Mouse (Mus musculus) MEL (cell line): ENCODE measurements at regions not wholly inside any gene's neighbourhood (a gene's known extent, or its start where the extent isn't known, plus 50 kb on each side); places are given as distances from the start of the nearest gene placed in this dataset.

Experiments used
- DNase-seq: peaks from one replicate; pipeline ENCODE4 v3.0.0; 2011; ENCODE audit warnings: low read depth, low spot score
- H3K27ac ChIP-seq: 2 replicates; pipeline ENCODE4 v1.5.1; 2012; ENCODE audit warnings: low read depth, mild to moderate bottlenecking, control low read depth, low read length, moderate library complexity; ENCODE audit not compliant: control insufficient read depth
- H3K27me3 ChIP-seq, 2 experiments: fragments of 150-350 bp in 1 of 2; sonication (generic) in 1 of 2; 2 replicates each; pipeline ENCODE4 v1.6.1; 2012; ENCODE audit warnings: low read length in 2 of 2, mild to moderate bottlenecking in 2 of 2, improper control_type of control experiment in 1 of 2, moderate library complexity in 1 of 2; ENCODE audit not compliant: insufficient read depth in 2 of 2, control insufficient read depth in 1 of 2
- H3K36me3 ChIP-seq, 2 experiments: 2 replicates each; pipeline ENCODE4 v1.6.1; 2012 to 2014; ENCODE audit warnings: low read length in 2 of 2, improper control_type of control experiment in 1 of 2, inconsistent platforms in 1 of 2, mild to moderate bottlenecking in 1 of 2; ENCODE audit not compliant: insufficient read depth in 2 of 2, control insufficient read depth in 1 of 2
- H3K4me1 ChIP-seq, 2 experiments: fragments of 150-350 bp in 1 of 2; sonication (generic) in 1 of 2; 2 replicates each; pipeline ENCODE4 v1.6.1; 2012; ENCODE audit warnings: low read length in 2 of 2, improper control_type of control experiment in 1 of 2, mild to moderate bottlenecking in 1 of 2; ENCODE audit not compliant: insufficient read depth in 2 of 2, control insufficient read depth in 1 of 2
- H3K4me3 ChIP-seq, 2 experiments: fragments of 150-350 bp in 1 of 2; sonication (generic) in 1 of 2; 2 replicates each; pipeline ENCODE4 v1.5.1; 2012; ENCODE audit warnings: low read depth in 2 of 2, low read length in 2 of 2, mild to moderate bottlenecking in 2 of 2, moderate library complexity in 2 of 2, control low read depth in 1 of 2, improper control_type of control experiment in 1 of 2; ENCODE audit not compliant: control insufficient read depth in 1 of 2, insufficient read depth in 1 of 2
- H3K79me2 ChIP-seq: 2 replicates; pipeline ENCODE4 v1.6.1; 2012; ENCODE audit warnings: mild to moderate bottlenecking, low read length, moderate library complexity; ENCODE audit not compliant: control insufficient read depth, poor library complexity, insufficient read depth
- H3K9ac ChIP-seq: 2 replicates; pipeline ENCODE4 v1.6.1; 2012; ENCODE audit warnings: low read depth, mild to moderate bottlenecking, control low read depth, low read length, moderate library complexity; ENCODE audit not compliant: control insufficient read depth, poor library complexity, severe bottlenecking
- H3K9me3 ChIP-seq: fragments of 150-350 bp; sonication (generic); replicated peaks from 2 replicates; pipeline ENCODE4 v1.6.1; 2012; ENCODE audit warnings: mild to moderate bottlenecking, low read length, improper control_type of control experiment, moderate library complexity; ENCODE audit not compliant: insufficient read depth
- CHD1 ChIP-seq: IDR thresholded peaks from 2 replicates; pipeline ENCODE4 v1.6.1; 2012; ENCODE audit warnings: low read depth, mild to moderate bottlenecking, inconsistent platforms, low read length, improper control_type of control experiment
- EP300 ChIP-seq, 2 experiments: IDR thresholded peaks; 2 replicates each; pipeline ENCODE4 v1.6.1; 2011; ENCODE audit warnings: improper control_type of control experiment in 2 of 2, low read length in 2 of 2, low read depth in 1 of 2, mild to moderate bottlenecking in 1 of 2
- ETS1 ChIP-seq: IDR thresholded peaks from 2 replicates; pipeline ENCODE4 v1.6.1; 2012; ENCODE audit warnings: low read depth, mild to moderate bottlenecking, inconsistent platforms, low read length, improper control_type of control experiment, moderate library complexity
- GATA1 ChIP-seq: IDR thresholded peaks from 2 replicates; pipeline ENCODE4 v1.6.1; 2011; ENCODE audit warnings: low read depth, low read length, improper control_type of control experiment
- JUND ChIP-seq: IDR thresholded peaks from 2 replicates; pipeline ENCODE4 v1.6.1; 2011; ENCODE audit warnings: low read depth, mild to moderate bottlenecking, improper control_type of control experiment, low read length
- MYC ChIP-seq: IDR thresholded peaks from 2 replicates; pipeline ENCODE4 v1.6.1; 2011; ENCODE audit warnings: low read depth, mild to moderate bottlenecking, low read length, improper control_type of control experiment, moderate library complexity
- NELFE ChIP-seq: IDR thresholded peaks from 2 replicates; pipeline ENCODE4 v1.6.1; 2011; ENCODE audit warnings: low read depth, low read length, improper control_type of control experiment
- POLR2AphosphoS2 ChIP-seq: IDR thresholded peaks from 2 replicates; pipeline ENCODE4 v1.6.1; 2011; ENCODE audit warnings: low read length, improper control_type of control experiment
- RCOR1 ChIP-seq: IDR thresholded peaks from 2 replicates; pipeline ENCODE4 v1.6.1; 2012; ENCODE audit warnings: low read depth, mild to moderate bottlenecking, inconsistent platforms, low read length, improper control_type of control experiment
- SIN3A ChIP-seq: IDR thresholded peaks from 2 replicates; pipeline ENCODE4 v1.6.1; 2012; ENCODE audit warnings: low read length, improper control_type of control experiment, inconsistent platforms
- SMC3 ChIP-seq: IDR thresholded peaks from 2 replicates; pipeline ENCODE4 v1.6.1; 2011; ENCODE audit warnings: low read depth, low read length, improper control_type of control experiment
- TBP ChIP-seq: IDR thresholded peaks from 2 replicates; pipeline ENCODE4 v1.8.0; 2011; ENCODE audit warnings: low read depth, low read length, improper control_type of control experiment
- TCF12 ChIP-seq: IDR thresholded peaks from 2 replicates; pipeline ENCODE4 v1.6.1; 2014; ENCODE audit warnings: low read depth, mild to moderate bottlenecking, inconsistent platforms, low read length, improper control_type of control experiment, moderate library complexity
- UBTF ChIP-seq: IDR thresholded peaks from 2 replicates; pipeline ENCODE4 v1.6.1; 2012; ENCODE audit warnings: low read depth, mild to moderate bottlenecking, inconsistent platforms, low read length, improper control_type of control experiment, moderate library complexity, borderline replicate concordance; ENCODE audit not compliant: insufficient read depth

DNA sequence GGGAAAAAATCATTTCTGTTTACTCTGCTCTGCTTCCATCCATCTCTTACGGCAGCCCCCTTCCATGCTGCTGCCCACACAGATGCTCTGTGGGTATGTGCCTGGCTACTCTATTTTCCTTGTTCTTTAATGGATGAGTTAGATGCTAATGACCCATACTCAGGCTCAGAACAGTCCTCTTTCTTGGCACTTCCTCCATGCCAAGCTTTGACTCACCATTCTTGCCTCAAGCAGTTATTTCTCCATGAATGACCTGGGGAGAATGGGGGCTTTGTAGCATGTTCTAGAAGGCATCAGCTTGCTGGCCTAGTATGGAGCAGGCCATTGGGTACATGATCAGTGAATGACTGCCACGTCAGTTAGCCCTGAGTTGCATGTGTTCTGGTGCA lies 175.9 kb upstream of the Camk1g start:
- H3K9me3 ChIP-seq = no peaks in the 10 kb centered on the region

GRCm38 (mm10) chr1:193545406-193546043 lies 175.4 kb upstream of the Camk1g start:
- H3K27ac ChIP-seq = no peak overlapping the region
- no peaks in the 10 kb centered on the region for H3K79me2 ChIP-seq
- H3K4me3 ChIP-seq = no peak overlapping the region
- H3K36me3 ChIP-seq = no peaks in the 10 kb centered on the region
- no peaks in the 10 kb centered on the region for H3K9me3 ChIP-seq
- no peak overlapping the region for H3K9ac ChIP-seq
- DNase-seq = no peak
- no peaks in the 10 kb centered on the region; a peak in 1 of 4 replicates for H3K27me3 ChIP-seq
- TF ChIP-seq POLR2AphosphoS2 = no peak
- H3K4me1 ChIP-seq = no peaks in the 10 kb centered on the region

More for the DNA sequence above, 175.9 kb upstream of the Camk1g start:
- H3K9ac ChIP-seq = no peak overlapping the region
- TF ChIP-seq JUND (no peak), ETS1 (no peak), RCOR1 (no peak), TCF12 (no peak), SMC3 (no peak), TBP (no peak)
- no peaks in the 10 kb centered on the region; a peak in 1 of 4 replicates for H3K27me3 ChIP-seq
- H3K36me3 ChIP-seq = no peaks in the 10 kb centered on the region
- H3K27ac ChIP-seq = no peak overlapping the region
- DNase-seq = no peak
- no peaks in the 10 kb centered on the region for H3K4me1 ChIP-seq
- no peak overlapping the region for H3K4me3 ChIP-seq
- no peaks in the 10 kb centered on the region for H3K79me2 ChIP-seq

- H3K79me2 ChIP-seq = no peaks in the 10 kb centered on the region
- no peak overlapping the region for H3K4me3 ChIP-seq
- H3K27ac ChIP-seq = no peak overlapping the region
- no peak for DNase-seq
- no peaks in the 10 kb centered on the region for H3K27me3 ChIP-seq
- no peaks in the 10 kb centered on the region for H3K4me1 ChIP-seq
- H3K36me3 ChIP-seq = no peaks in the 10 kb centered on the region
- H3K9me3 ChIP-seq = no peaks in the 10 kb centered on the region
- no peak overlapping the region for H3K9ac ChIP-seq
- TF ChIP-seq NELFE (no peak), EP300 (IDR thresholded peaks at IDR 0.05; ENCODE audit: low read depth in 1 of 2, low read length in 2 of 2) (no peak), RCOR1 (no peak), CHD1 (no peak), GATA1 (no peak), UBTF (no peak), MYC (no peak), SIN3A (no peak)
These were observed 174.7 kb upstream of the Camk1g start for GRCm38 (mm10) chr1:193544804-193545203.
